9 mouse cellular contexts compared by ENCODE assay signal in the genomic region with DNA sequence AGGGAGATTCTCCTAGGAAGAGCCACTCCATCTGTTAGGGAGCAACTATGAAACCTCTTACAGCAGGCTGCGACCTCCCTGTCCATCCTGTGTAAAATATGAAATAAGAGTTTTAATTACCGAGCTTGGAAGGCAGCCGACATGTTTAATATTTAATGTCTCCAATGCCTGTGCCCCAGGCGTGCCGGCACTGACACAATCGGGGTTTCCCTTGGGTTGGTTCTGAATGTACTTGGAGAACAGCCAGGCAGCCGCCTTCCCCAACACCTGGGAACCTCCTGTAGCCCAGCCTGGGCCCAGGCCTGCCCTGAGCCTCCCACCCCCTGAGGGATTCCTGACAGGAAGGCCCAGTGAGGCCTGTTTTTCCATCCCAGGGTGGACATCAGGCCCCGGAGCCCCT. TPM values are rescaled to one million over a fixed set of nuclear protein-coding genes. Genes with fewer than 3 reads are reported as not detected.
DNase-seq lines count a peak whose midpoint lies in the region; ATAC-seq lines count a peak whose summit lies in the region.
"Had no signal": no experiment of that assay in that cellular context is flagged by ENCODE, and none has a peak within 500 bp of the region (broad histone marks: within the 10 kb centered on the region; RNA-seq: fewer than 3 reads in every experiment).

No protein-coding gene starts in this region.

- no peak overlapping the region for H3K9ac ChIP-seq in midbrain, embryonic 13.5 days (replicated peaks)
- H3K9ac ChIP-seq: liver, postnatal 0 days had no signal

- H3K4me1 ChIP-seq in midbrain, embryonic 13.5 days (replicated peaks) = peaks cover 10% of the 10 kb centered on the region; the same call in 1 of the 2 replicates
- peaks cover 7% of the 10 kb centered on the region; the same call in 1 of the 2 replicates for H3K4me1 ChIP-seq in midbrain, embryonic 10.5 days

- H3K27ac ChIP-seq in midbrain, embryonic 13.5 days = 0 out of 2 replicates have a peak overlapping the region, but pooled peaks have one; percentile 19
- H3K27ac ChIP-seq in midbrain, embryonic 10.5 days (replicated peaks) = no peak overlapping the region

- peak; percentile 28 to 36 for DNase-seq in cerebellum, postnatal 10 days
- no peak for DNase-seq in cerebellum, postnatal 4 days (ENCODE audit: low spot score in 2 of 2)
- no peak for DNase-seq in midbrain, embryonic 10.5 days (ENCODE audit: low spot score)
- peak; percentile 12 to 33 for DNase-seq in kidney, postnatal 4 days
- DNase-seq in testis, postnatal 14 days (ENCODE audit: low spot score) = peak; percentile 27
- no peak for DNase-seq in layer of hippocampus, postnatal 36 days
- no peak for DNase-seq in thymus, postnatal 10 days (ENCODE audit: low spot score in 2 of 2)

- H3K4me3 ChIP-seq in midbrain, embryonic 13.5 days (replicated peaks) = no peak overlapping the region
- no peak overlapping the region for H3K4me3 ChIP-seq in midbrain, embryonic 10.5 days

- no peaks in the 10 kb centered on the region for H3K36me3 ChIP-seq in midbrain, embryonic 13.5 days
- H3K36me3 ChIP-seq in midbrain, embryonic 10.5 days = no peaks in the 10 kb centered on the region

- H3K27me3 ChIP-seq in midbrain, embryonic 13.5 days = peaks cover 20% of the 10 kb centered on the region
- peaks cover 38% of the 10 kb centered on the region for H3K27me3 ChIP-seq in midbrain, embryonic 10.5 days (ENCODE audit: low read depth, poor library complexity, severe bottlenecking)

- H3K4me2 ChIP-seq in midbrain, embryonic 13.5 days (replicated peaks) = no peak overlapping the region

- peak; percentile 48; the same call in 1 of the 2 replicates for ATAC-seq in midbrain, embryonic 13.5 days
- ATAC-seq: liver, postnatal 0 days had no signal

- WGBS in midbrain, embryonic 13.5 days = 58% methylated on average over 8 of the region's 8 CpGs
- WGBS in midbrain, embryonic 10.5 days = 80% methylated on average over 8 of the region's 8 CpGs

- no peaks in the 10 kb centered on the region for H3K9me3 ChIP-seq in midbrain, embryonic 13.5 days
- no peaks in the 10 kb centered on the region for H3K9me3 ChIP-seq in midbrain, embryonic 10.5 days (replicated peaks)

RNA-seq across cellular contexts. Expression of gene Zbtb43, which starts 19.0 kb away (rescaled TPM):
- 29.0 and 29.7 TPM in 2 replicates for polyA plus RNA-seq in midbrain, embryonic 13.5 days (2015; fragmentation: Nextera tagmentation; extraction: Ambion mirVana)
- 20.3 and 25.3 TPM in 2 replicates for polyA plus RNA-seq in midbrain, embryonic 10.5 days (2016; fragmentation: Nextera tagmentation; extraction: Ambion mirVana)
- total RNA-seq in layer of hippocampus, postnatal 36 days (2021) = 10 to 100 TPM; 26.2 to 27.3 TPM

RNA-seq across cellular contexts. Expression of gene Zbtb34, which starts 56.2 kb away (rescaled TPM):
- polyA plus RNA-seq in midbrain, embryonic 13.5 days (2015; fragmentation: Nextera tagmentation; extraction: Ambion mirVana) = 6.9 and 7.3 TPM in 2 replicates
- 6.1 and 7.4 TPM in 2 replicates for polyA plus RNA-seq in midbrain, embryonic 10.5 days (2016; fragmentation: Nextera tagmentation; extraction: Ambion mirVana)
- total RNA-seq in layer of hippocampus, postnatal 36 days (2021) = 10 to 100 TPM; 12.5 to 14.2 TPM

Comparison
In these comparisons a context has a peak if more than half of its experiments do, and no peak if none do; other contexts are left out.
1. DNase-seq: peak in cerebellum, postnatal 10 days (2 of 2), kidney, postnatal 4 days (2 of 2) and testis, postnatal 14 days (single experiment); none in cerebellum, postnatal 4 days (0 of 2), midbrain, embryonic 10.5 days (single experiment), layer of hippocampus, postnatal 36 days (0 of 2) and thymus, postnatal 10 days (0 of 2).